Mouse (Mus musculus) CH12.LX (cell line): Measurements from ENCODE around the gene Raph1. TPM values are rescaled to one million over a fixed set of nuclear protein-coding genes. Genes with fewer than 3 reads are reported as not detected.

ENCODE experiments used
- DNase-seq: peaks from one replicate; pipeline ENCODE4 v3.0.0-alpha.2; 2013; ENCODE audit errors: extremely low read depth
- H3K27ac ChIP-seq: 2 replicates; pipeline ENCODE4 v1.5.1; 2012; ENCODE audit warnings: low read depth, mild to moderate bottlenecking, control low read depth, moderate library complexity; ENCODE audit not compliant: insufficient read depth
- H3K27me3 ChIP-seq: replicated peaks from 2 replicates; pipeline ENCODE3; 2012; ENCODE audit warnings: inconsistent platforms
- H3K36me3 ChIP-seq, 2 experiments: replicated peaks in 1 of 2; 2 replicates each; pipeline versions ENCODE3 to v1.6.1; 2012; ENCODE audit warnings: inconsistent platforms in 1 of 2, low read length in 1 of 2, mild to moderate bottlenecking in 1 of 2, mixed read lengths in 1 of 2, moderate library complexity in 1 of 2; ENCODE audit not compliant: control insufficient read depth in 1 of 2, insufficient read depth in 1 of 2
- H3K4me1 ChIP-seq, 2 experiments: 2 replicates each; pipeline ENCODE4 v1.6.1; 2012; ENCODE audit warnings: inconsistent platforms in 1 of 2, moderate library complexity in 1 of 2; ENCODE audit not compliant: insufficient read depth in 2 of 2, control insufficient read depth in 1 of 2
- H3K4me2 ChIP-seq: 2 replicates; pipeline ENCODE4 v1.6.1; 2012; ENCODE audit warnings: low read depth, mild to moderate bottlenecking, control low read depth; ENCODE audit not compliant: poor library complexity, insufficient read depth, severe bottlenecking
- H3K4me3 ChIP-seq, 3 experiments: fragments of 150-350 bp in 1 of 3; sonication (generic) in 1 of 3; replicated peaks in 1 of 3; 2 replicates each; pipeline versions ENCODE3 to v1.5.1; 2011 to 2012; ENCODE audit warnings: low read depth in 2 of 3, low read length in 2 of 3, mild to moderate bottlenecking in 2 of 3, moderate library complexity in 2 of 3, control low read depth in 1 of 3, improper control_type of control experiment in 1 of 3, inconsistent platforms in 1 of 3, mixed read lengths in 1 of 3; ENCODE audit not compliant: poor library complexity in 1 of 3
- H3K79me2 ChIP-seq: replicated peaks from 2 replicates; pipeline ENCODE4 v1.6.1; 2012; ENCODE audit warnings: mild to moderate bottlenecking, moderate library complexity; ENCODE audit not compliant: control insufficient read depth, poor library complexity, insufficient read depth, severe bottlenecking; ENCODE audit errors: extremely low read depth
- H3K9ac ChIP-seq: 2 replicates; pipeline ENCODE4 v1.6.1; 2012; ENCODE audit warnings: low read depth, mild to moderate bottlenecking, control low read depth, moderate library complexity; ENCODE audit not compliant: insufficient read depth
- H3K9me3 ChIP-seq: replicated peaks from 2 replicates; pipeline ENCODE3; 2012; ENCODE audit warnings: low read length, inconsistent platforms, mixed read lengths
- BHLHE40 ChIP-seq: IDR thresholded peaks from 2 replicates; pipeline ENCODE4 v1.6.1; 2011; ENCODE audit warnings: mild to moderate bottlenecking, low read depth, low read length, improper control_type of control experiment
- CHD1 ChIP-seq: IDR thresholded peaks from 2 replicates; pipeline ENCODE4 v1.6.1; 2012; ENCODE audit warnings: low read depth, low read length, improper control_type of control experiment, inconsistent platforms
- CTCF ChIP-seq, 2 experiments: IDR thresholded peaks in 1 of 2; conservative IDR thresholded peaks in 1 of 2; 2 replicates each; pipeline ENCODE4 v1.5.1; 2011 to 2012; ENCODE audit warnings: low read depth in 2 of 2, low read length in 2 of 2, improper control_type of control experiment in 1 of 2, inconsistent platforms in 1 of 2, mild to moderate bottlenecking in 1 of 2, moderate library complexity in 1 of 2
- E2F4 ChIP-seq: IDR thresholded peaks from 2 replicates; pipeline ENCODE4 v1.6.1; 2011; ENCODE audit warnings: low read depth, low read length, improper control_type of control experiment; ENCODE audit not compliant: insufficient replicate concordance
- ELF1 ChIP-seq: IDR thresholded peaks from 2 replicates; pipeline ENCODE4 v1.6.1; 2014; ENCODE audit warnings: low read depth, mild to moderate bottlenecking, inconsistent platforms, low read length, improper control_type of control experiment
- ETS1 ChIP-seq: conservative IDR thresholded peaks from 2 replicates; pipeline ENCODE4 v1.6.1; 2012; ENCODE audit warnings: low read depth, mild to moderate bottlenecking, inconsistent platforms, low read length, improper control_type of control experiment, moderate library complexity
- GABPA ChIP-seq: IDR thresholded peaks from 2 replicates; pipeline ENCODE4 v1.6.1; 2012; ENCODE audit warnings: low read depth, low read length, improper control_type of control experiment, inconsistent platforms; ENCODE audit not compliant: insufficient replicate concordance
- HCFC1 ChIP-seq: IDR thresholded peaks from 2 replicates; pipeline ENCODE4 v1.6.1; 2012; ENCODE audit warnings: low read depth, mild to moderate bottlenecking, inconsistent platforms, low read length, improper control_type of control experiment
- IRF4 ChIP-seq: IDR thresholded peaks from 2 replicates; pipeline ENCODE4 v1.6.1; 2014; ENCODE audit warnings: low read depth, mild to moderate bottlenecking, inconsistent platforms, low read length, improper control_type of control experiment
- JUN ChIP-seq: IDR thresholded peaks from 2 replicates; pipeline ENCODE4 v1.6.1; 2011; ENCODE audit warnings: low read depth, mild to moderate bottlenecking, low read length, improper control_type of control experiment, moderate library complexity; ENCODE audit not compliant: insufficient read depth
- JUND ChIP-seq: conservative IDR thresholded peaks from 2 replicates; pipeline ENCODE4 v1.6.1; 2011; ENCODE audit warnings: low read depth, low read length, improper control_type of control experiment
- MAFK ChIP-seq: IDR thresholded peaks from 2 replicates; pipeline ENCODE4 v1.6.1; 2011; ENCODE audit warnings: low read length, improper control_type of control experiment; ENCODE audit not compliant: insufficient replicate concordance
- MAX ChIP-seq: IDR thresholded peaks from 2 replicates; pipeline ENCODE4 v1.6.1; 2011; ENCODE audit warnings: low read length, improper control_type of control experiment
- MEF2A ChIP-seq: IDR thresholded peaks from 2 replicates; pipeline ENCODE4 v1.6.1; 2014; ENCODE audit warnings: low read depth, mild to moderate bottlenecking, inconsistent platforms, low read length, improper control_type of control experiment, borderline replicate concordance
- MXI1 ChIP-seq: IDR thresholded peaks from 2 replicates; pipeline ENCODE4 v1.6.1; 2011; ENCODE audit warnings: mild to moderate bottlenecking, low read depth, low read length, improper control_type of control experiment
- MYC ChIP-seq: IDR thresholded peaks from 2 replicates; pipeline ENCODE4 v1.6.1; 2011; ENCODE audit warnings: low read depth, mild to moderate bottlenecking, improper control_type of control experiment, low read length
- SIN3A ChIP-seq: IDR thresholded peaks from 2 replicates; pipeline ENCODE4 v1.6.1; 2012; ENCODE audit warnings: low read length, improper control_type of control experiment, inconsistent platforms
- TCF12 ChIP-seq: IDR thresholded peaks from 2 replicates; pipeline ENCODE4 v1.6.1; 2014; ENCODE audit warnings: low read depth, mild to moderate bottlenecking, inconsistent platforms, low read length, improper control_type of control experiment
- UBTF ChIP-seq: IDR thresholded peaks from 2 replicates; pipeline ENCODE4 v1.6.1; 2012; ENCODE audit warnings: low read depth, mild to moderate bottlenecking, inconsistent platforms, low read length, improper control_type of control experiment, moderate library complexity
- USF1 ChIP-seq: IDR thresholded peaks from 2 replicates; pipeline ENCODE4 v1.6.1; 2014; ENCODE audit warnings: low read depth, mild to moderate bottlenecking, inconsistent platforms, low read length, improper control_type of control experiment
- ZC3H11A ChIP-seq: IDR thresholded peaks from 2 replicates; pipeline ENCODE4 v1.6.1; 2012; ENCODE audit warnings: low read depth, mild to moderate bottlenecking, inconsistent platforms, low read length, improper control_type of control experiment
- ZKSCAN1 ChIP-seq: IDR thresholded peaks from 2 replicates; pipeline ENCODE4 v1.6.1; 2012; ENCODE audit warnings: low read depth, inconsistent platforms, low read length, improper control_type of control experiment, borderline replicate concordance
- ZMIZ1 ChIP-seq: IDR thresholded peaks from 2 replicates; pipeline ENCODE4 v1.6.1; 2012; ENCODE audit warnings: low read depth, mild to moderate bottlenecking, inconsistent platforms, low read length, improper control_type of control experiment
- ZNF384 ChIP-seq: IDR thresholded peaks from 2 replicates; pipeline ENCODE4 v1.6.1; 2012; ENCODE audit warnings: low read depth, low read length, improper control_type of control experiment, inconsistent platforms
- dilution Hi-C: fragments of 300-500 bp; cut with MboI; formaldehyde crosslinking; loops from 2 replicates; pipeline ENCODE4 v1.14.3; 2020; ENCODE audit warnings: low sequenced_read_pairs; ENCODE audit not compliant: extremely low pct_unique_long_range_greater_than_20kb, extremely low pct_ligation_motif_present
- in situ Hi-C: fragments of 300-500 bp; cut with MboI; formaldehyde crosslinking; loops from 3 replicates; pipeline ENCODE4 v1.14.3; 2019; ENCODE audit warnings: low sequenced_read_pairs, low pct_ligation_motif_present, low pct_unique_long_range_greater_than_20kb, mixed read lengths
- polyA plus RNA-seq: library from polyadenylated mRNA; unstranded; fragments of >175 nt; gene quantifications from 2 replicates; pipeline ENCODE4 v1.2.1, GENCODE M21; 2012; ENCODE audit warnings: low read depth; ENCODE audit not compliant: insufficient read length
- total RNA-seq, 2 experiments: library from RNA; depleted of rRNA; stranded (reverse); fragments of 300-350 nt in 1 of 2; fragments of >200 nt in 1 of 2; gene quantifications; 2 replicates each; pipeline ENCODE4 v1.2.3; 2012 to 2014

Raph1 gene
- total and polyA plus RNA-seq, 3 experiments: 3.7 to 7.6 (median 5.7) TPM

DNA sequence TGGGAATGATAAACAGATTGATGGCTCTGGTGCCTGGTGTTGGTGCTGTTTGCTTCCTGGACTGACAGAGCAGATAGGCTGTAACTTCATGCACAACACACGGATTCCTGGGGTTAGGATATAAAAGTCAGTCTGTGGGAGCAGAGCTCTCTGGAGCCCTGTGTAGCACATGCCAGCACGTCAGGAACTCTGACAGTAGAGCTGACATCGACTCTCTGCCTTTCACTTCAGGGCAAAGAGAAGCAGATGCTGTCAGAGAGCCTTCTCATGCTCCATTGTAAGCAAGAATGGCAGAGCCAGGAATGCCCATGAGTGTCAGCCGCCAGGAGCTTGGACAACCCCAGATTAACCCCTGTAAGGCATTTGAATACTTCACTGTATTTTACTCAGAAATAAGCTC is 43.7 kb upstream of the Raph1 start:
- in situ Hi-C loops: no loop called here
- H3K9me3 ChIP-seq: no peaks in the 10 kb centered on the region
- H3K27ac ChIP-seq: no peak overlapping the region
- H3K4me1 ChIP-seq: peaks cover 6 to 12% of the 10 kb centered on the region in 2 experiments
- no peak overlapping the region for H3K9ac ChIP-seq
- no peaks in the 10 kb centered on the region for H3K79me2 ChIP-seq
- no peak overlapping the region for H3K4me3 ChIP-seq
- DNase-seq: no peak
- H3K4me2 ChIP-seq: no peak overlapping the region
- dilution Hi-C loops: no loop called here
- no peak for TF ChIP-seq UBTF
- no peak for TF ChIP-seq MAX
- no peak for TF ChIP-seq MEF2A
- no peak for TF ChIP-seq CTCF (conservative IDR thresholded peaks at IDR 0.05 in 1 of 2, IDR thresholded peaks at IDR 0.05 in 1 of 2; ENCODE audit: low read depth in 2 of 2, low read length in 2 of 2)
- TF ChIP-seq IRF4: no peak
- TF ChIP-seq ZKSCAN1: no peak
- no peak for TF ChIP-seq HCFC1
- no peak for TF ChIP-seq MAFK
- TF ChIP-seq E2F4: no peak
- H3K27me3 ChIP-seq: no peaks in the 10 kb centered on the region
- H3K36me3 ChIP-seq: no peaks in the 10 kb centered on the region

DNA sequence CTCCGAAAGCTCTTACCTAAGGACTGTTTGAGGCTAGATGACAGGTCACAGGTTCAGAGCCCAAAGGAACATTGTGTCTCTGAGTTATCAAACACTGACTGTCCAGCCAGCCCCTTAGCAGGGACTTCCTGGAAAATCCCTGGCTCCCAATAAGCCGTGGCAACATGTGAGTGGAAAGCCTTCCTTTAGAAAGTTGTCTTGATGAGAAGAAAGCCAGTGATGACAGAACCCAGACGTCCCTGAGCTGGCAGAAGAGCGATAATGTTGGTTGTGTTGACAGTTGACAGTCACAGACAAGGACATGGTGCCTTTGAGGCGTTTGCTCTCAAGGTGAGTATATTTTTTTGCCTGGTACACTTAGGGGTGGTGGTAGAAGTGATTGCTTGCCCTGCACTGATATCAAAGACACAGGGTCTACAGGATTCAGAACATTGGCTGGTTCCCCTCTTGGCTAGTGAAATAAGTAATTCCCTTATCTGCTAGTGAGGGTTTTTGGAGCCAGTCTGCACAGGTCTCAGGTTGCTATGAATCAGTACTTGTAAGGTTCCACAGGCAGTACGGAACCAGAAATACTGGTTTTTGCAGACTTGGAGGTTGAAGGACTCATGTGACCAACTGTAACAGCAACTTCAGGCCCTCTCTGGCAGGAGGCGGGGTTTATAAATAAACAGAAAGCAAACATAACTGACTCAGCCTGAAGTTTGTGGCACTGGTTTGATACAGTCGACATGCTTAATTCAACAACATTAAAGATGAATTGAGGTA is 42.3 kb upstream of the Raph1 start:
- dilution Hi-C loops: no loop called here
- Histone ChIP-seq H3K36me3 (no peaks in the 10 kb centered on the region), H3K4me2 (no peak overlapping the region), H3K27ac (no peak overlapping the region)
- no peak for DNase-seq
- TF ChIP-seq SIN3A (no peak), E2F4 (no peak), ZNF384 (no peak), JUN (no peak), MAX (no peak), CHD1 (no peak), ZMIZ1 (no peak), MXI1 (no peak), ETS1 (no peak), ELF1 (no peak), ZC3H11A (no peak), JUND (no peak), CTCF (conservative IDR thresholded peaks at IDR 0.05 in 1 of 2, IDR thresholded peaks at IDR 0.05 in 1 of 2; ENCODE audit: low read depth in 2 of 2, low read length in 2 of 2) (no peak), MYC (no peak), BHLHE40 (no peak), USF1 (no peak), TCF12 (no peak), GABPA (no peak)
- TF ChIP-seq, all 38 proteins: peak for 0
- Histone ChIP-seq H3K27me3 (no peaks in the 10 kb centered on the region), H3K4me1 (peaks cover 0 to 2% of the 10 kb centered on the region in 2 experiments; a peak in 1 of 4 replicates), H3K4me3 (no peak overlapping the region), H3K79me2 (no peaks in the 10 kb centered on the region), H3K9me3 (no peaks in the 10 kb centered on the region), H3K9ac (no peak overlapping the region)
- in situ Hi-C loops: no loop called here
